Mouse (Mus musculus): ENCODE results near the gene Prim1. TPM values are rescaled to one million over a fixed set of nuclear protein-coding genes. Genes with fewer than 3 reads are reported as not detected.

The Prim1 gene
- 69.7 and 78.2 TPM in 2 replicates for polyA plus RNA-seq (2011; ENCODE audit: insufficient read depth, insufficient read length, low read depth, missing spikeins)

DNA sequence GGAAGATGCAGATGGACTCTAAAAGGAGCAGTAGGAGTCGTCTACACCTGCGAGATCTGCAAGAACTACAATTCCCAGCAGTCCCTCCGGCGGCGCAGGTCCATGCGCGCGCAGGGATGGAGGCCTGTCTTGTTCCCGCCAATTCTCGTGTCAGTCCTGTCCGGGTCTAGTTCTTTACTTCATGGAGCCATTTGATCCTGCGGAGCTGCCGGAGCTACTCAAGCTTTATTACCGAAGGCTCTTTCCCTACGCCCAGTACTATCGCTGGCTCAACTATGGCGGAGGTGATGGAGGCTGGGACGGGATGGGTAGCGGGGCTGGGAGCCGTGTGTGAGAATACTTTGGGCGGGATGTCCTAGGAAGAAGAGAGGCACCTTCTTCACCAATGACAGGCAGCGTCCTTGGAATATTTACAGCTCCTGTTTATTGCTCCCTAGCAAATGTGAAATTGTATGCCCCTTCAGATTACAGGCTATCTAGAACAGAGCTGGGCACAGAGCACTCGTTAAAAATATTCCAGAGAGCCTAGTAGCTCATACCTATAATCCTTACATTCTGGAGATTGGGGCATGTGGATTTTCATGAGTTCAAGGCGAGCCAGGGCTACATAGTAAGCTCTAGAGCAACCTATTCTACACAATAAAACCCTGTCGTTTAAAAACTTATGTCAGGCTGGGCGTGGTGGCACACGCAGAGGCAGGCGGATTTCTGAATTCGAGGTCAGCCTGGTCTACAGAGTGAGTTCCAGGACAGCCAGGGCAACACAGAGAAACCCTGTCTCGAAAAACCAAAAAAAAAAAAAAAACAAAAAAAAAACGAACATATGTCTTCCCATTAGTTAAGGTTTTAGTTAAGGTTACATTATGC is at the start of gene Prim1:
Prim1 (plus strand) TSS at position 101 of the 867 bp plus-strand sequence.
- peak within 1 kb of the TSS; percentile 65 for H3K9ac ChIP-seq (ENCODE audit: low read depth, poor library complexity, severe bottlenecking)
- no peak within 1 kb of the TSS for H3K27ac ChIP-seq (ENCODE audit: insufficient read depth, low read length)
- no peak for TF ChIP-seq CTCF (IDR thresholded peaks at IDR 0.05; ENCODE audit: low read depth, low read length)
- no peak for TF ChIP-seq POLR2A (IDR thresholded peaks at IDR 0.05; ENCODE audit: insufficient read depth, low read length)
- no peak for TF ChIP-seq EP300 (IDR thresholded peaks at IDR 0.05; ENCODE audit: insufficient read depth, low read depth, low read length)
- peak within 1 kb of the TSS; percentile 96 for H3K4me3 ChIP-seq (ENCODE audit: low read depth, low read length)
- peaks cover 8% of the 10 kb centered on the region for H3K36me3 ChIP-seq (ENCODE audit: control insufficient read depth, insufficient read depth, low read length, poor library complexity, severe bottlenecking)
- H3K4me1 ChIP-seq (ENCODE audit: control insufficient read depth, insufficient read depth, low read length): no peaks in the 10 kb centered on the region
- no peaks in the 10 kb centered on the region for H3K27me3 ChIP-seq (ENCODE audit: control insufficient read depth, insufficient read depth, low read length, poor library complexity, severe bottlenecking)
- no peaks in the 10 kb centered on the region for H3K9me3 ChIP-seq (replicated peaks; ENCODE audit: control insufficient read depth, insufficient read depth, low read length, poor library complexity, severe bottlenecking)

DNA sequence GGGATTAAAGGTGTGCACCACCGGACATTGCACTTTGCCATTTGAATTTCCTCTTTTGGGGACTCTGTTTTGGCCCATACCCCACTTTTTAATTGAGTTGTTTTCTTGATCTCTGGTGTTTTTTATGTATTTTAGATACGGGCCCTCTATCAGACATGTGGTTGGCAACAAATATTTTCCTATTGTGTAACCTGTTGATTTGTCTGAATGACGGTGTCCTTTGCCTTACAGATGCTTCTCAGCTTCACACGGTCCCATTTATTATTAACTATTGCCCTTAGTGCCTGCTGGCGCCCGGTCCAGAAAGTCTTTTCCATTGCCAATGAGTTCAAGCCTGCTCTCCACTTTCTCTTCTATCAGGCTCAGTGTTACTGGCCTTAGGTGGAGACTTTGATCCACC is 48.5 kb upstream of the Prim1 start:
- Histone ChIP-seq H3K9ac (ENCODE audit: low read depth, poor library complexity, severe bottlenecking) (no peak overlapping the region), H3K4me1 (ENCODE audit: control insufficient read depth, insufficient read depth, low read length) (no peaks in the 10 kb centered on the region), H3K36me3 (ENCODE audit: control insufficient read depth, insufficient read depth, low read length, poor library complexity, severe bottlenecking) (no peaks in the 10 kb centered on the region), H3K27ac (ENCODE audit: insufficient read depth, low read length) (no peak overlapping the region), H3K4me3 (ENCODE audit: low read depth, low read length) (no peak overlapping the region), H3K9me3 (replicated peaks; ENCODE audit: control insufficient read depth, insufficient read depth, low read length, poor library complexity, severe bottlenecking) (peaks cover 15% of the 10 kb centered on the region; the same call in 1 of the 2 replicates), H3K27me3 (ENCODE audit: control insufficient read depth, insufficient read depth, low read length, poor library complexity, severe bottlenecking) (no peaks in the 10 kb centered on the region)
- TF ChIP-seq CTCF (IDR thresholded peaks at IDR 0.05; ENCODE audit: low read depth, low read length) (no peak), POLR2A (IDR thresholded peaks at IDR 0.05; ENCODE audit: insufficient read depth, low read length) (no peak), EP300 (IDR thresholded peaks at IDR 0.05; ENCODE audit: insufficient read depth, low read depth, low read length) (no peak)

- Histone ChIP-seq H3K4me3 (ENCODE audit: low read depth, low read length) (no peak overlapping the region), H3K27ac (ENCODE audit: insufficient read depth, low read length) (no peak overlapping the region), H3K36me3 (ENCODE audit: control insufficient read depth, insufficient read depth, low read length, poor library complexity, severe bottlenecking) (no peaks in the 10 kb centered on the region), H3K4me1 (ENCODE audit: control insufficient read depth, insufficient read depth, low read length) (no peaks in the 10 kb centered on the region), H3K27me3 (ENCODE audit: control insufficient read depth, insufficient read depth, low read length, poor library complexity, severe bottlenecking) (no peaks in the 10 kb centered on the region), H3K9ac (ENCODE audit: low read depth, poor library complexity, severe bottlenecking) (no peak overlapping the region), H3K9me3 (replicated peaks; ENCODE audit: control insufficient read depth, insufficient read depth, low read length, poor library complexity, severe bottlenecking) (0 out of 2 replicates have a peak, but pooled peaks cover under 1% of the 10 kb centered on the region)
- TF ChIP-seq CTCF (IDR thresholded peaks at IDR 0.05; ENCODE audit: low read depth, low read length) (no peak), POLR2A (IDR thresholded peaks at IDR 0.05; ENCODE audit: insufficient read depth, low read length) (no peak), EP300 (IDR thresholded peaks at IDR 0.05; ENCODE audit: insufficient read depth, low read depth, low read length) (no peak)
Measured at GRCm38 (mm10) chr10:127969820-127970219, 45.1 kb upstream of the Prim1 start.

- Histone ChIP-seq H3K9ac (ENCODE audit: low read depth, poor library complexity, severe bottlenecking) (no peak overlapping the region), H3K4me3 (ENCODE audit: low read depth, low read length) (no peak overlapping the region), H3K4me1 (ENCODE audit: control insufficient read depth, insufficient read depth, low read length) (no peaks in the 10 kb centered on the region), H3K36me3 (ENCODE audit: control insufficient read depth, insufficient read depth, low read length, poor library complexity, severe bottlenecking) (no peaks in the 10 kb centered on the region), H3K9me3 (replicated peaks; ENCODE audit: control insufficient read depth, insufficient read depth, low read length, poor library complexity, severe bottlenecking) (no peaks in the 10 kb centered on the region), H3K27me3 (ENCODE audit: control insufficient read depth, insufficient read depth, low read length, poor library complexity, severe bottlenecking) (no peaks in the 10 kb centered on the region), H3K27ac (ENCODE audit: insufficient read depth, low read length) (no peak overlapping the region)
- TF ChIP-seq CTCF (IDR thresholded peaks at IDR 0.05; ENCODE audit: low read depth, low read length) (no peak), POLR2A (IDR thresholded peaks at IDR 0.05; ENCODE audit: insufficient read depth, low read length) (no peak), EP300 (IDR thresholded peaks at IDR 0.05; ENCODE audit: insufficient read depth, low read depth, low read length) (no peak)
Measured at GRCm38 (mm10) chr10:127970359-127970831, 44.6 kb upstream of the Prim1 start.

DNA sequence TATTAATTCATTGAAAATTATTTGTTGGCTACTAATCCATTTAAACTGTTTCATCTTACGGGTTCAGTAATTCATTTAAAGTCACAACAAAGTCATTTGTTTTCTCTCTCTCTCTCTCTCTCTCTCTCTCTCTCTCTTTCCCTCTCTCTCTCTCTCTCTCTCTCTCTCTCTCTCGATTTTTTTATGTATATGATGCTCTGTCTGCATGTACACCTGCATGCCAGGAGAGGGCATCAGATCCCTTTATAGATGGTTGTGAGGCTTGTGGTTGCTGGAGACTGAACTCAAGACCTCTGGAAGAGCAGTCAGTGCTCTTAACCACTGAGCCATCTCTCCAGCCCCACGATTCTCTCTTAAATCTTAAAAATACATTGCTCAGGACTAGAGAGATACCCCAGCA is 43.8 kb upstream of the Prim1 start:
- Histone ChIP-seq H3K36me3 (ENCODE audit: control insufficient read depth, insufficient read depth, low read length, poor library complexity, severe bottlenecking) (no peaks in the 10 kb centered on the region), H3K4me1 (ENCODE audit: control insufficient read depth, insufficient read depth, low read length) (no peaks in the 10 kb centered on the region), H3K4me3 (ENCODE audit: low read depth, low read length) (no peak overlapping the region), H3K9me3 (replicated peaks; ENCODE audit: control insufficient read depth, insufficient read depth, low read length, poor library complexity, severe bottlenecking) (no peaks in the 10 kb centered on the region), H3K27me3 (ENCODE audit: control insufficient read depth, insufficient read depth, low read length, poor library complexity, severe bottlenecking) (no peaks in the 10 kb centered on the region), H3K9ac (ENCODE audit: low read depth, poor library complexity, severe bottlenecking) (no peak overlapping the region), H3K27ac (ENCODE audit: insufficient read depth, low read length) (no peak overlapping the region)
- TF ChIP-seq POLR2A (IDR thresholded peaks at IDR 0.05; ENCODE audit: insufficient read depth, low read length): no peak

DNA sequence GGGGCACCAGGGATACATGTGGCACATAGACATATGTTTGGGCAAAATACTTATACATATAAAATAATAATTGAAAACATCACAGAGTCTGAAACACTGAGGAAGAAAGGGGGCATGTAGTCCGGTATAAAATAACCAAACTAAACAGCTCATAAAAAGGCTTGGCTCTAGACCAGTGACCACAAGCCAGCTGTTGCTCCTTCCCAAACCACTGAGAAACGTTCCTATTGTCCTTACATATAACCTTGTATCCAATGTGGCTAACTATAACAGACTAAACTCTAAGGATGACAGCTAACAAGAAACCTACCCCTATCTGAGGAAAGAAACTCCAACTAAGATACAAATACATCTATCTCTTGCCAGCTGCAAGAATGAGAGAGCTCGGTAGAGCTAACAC is 40.9 kb upstream of the Prim1 start:
- Histone ChIP-seq H3K9me3 (replicated peaks; ENCODE audit: control insufficient read depth, insufficient read depth, low read length, poor library complexity, severe bottlenecking) (no peaks in the 10 kb centered on the region), H3K9ac (ENCODE audit: low read depth, poor library complexity, severe bottlenecking) (no peak overlapping the region), H3K36me3 (ENCODE audit: control insufficient read depth, insufficient read depth, low read length, poor library complexity, severe bottlenecking) (no peaks in the 10 kb centered on the region), H3K4me3 (ENCODE audit: low read depth, low read length) (no peak overlapping the region), H3K27me3 (ENCODE audit: control insufficient read depth, insufficient read depth, low read length, poor library complexity, severe bottlenecking) (no peaks in the 10 kb centered on the region), H3K4me1 (ENCODE audit: control insufficient read depth, insufficient read depth, low read length) (no peaks in the 10 kb centered on the region), H3K27ac (ENCODE audit: insufficient read depth, low read length) (no peak overlapping the region)
- TF ChIP-seq POLR2A (IDR thresholded peaks at IDR 0.05; ENCODE audit: insufficient read depth, low read length) (no peak), EP300 (IDR thresholded peaks at IDR 0.05; ENCODE audit: insufficient read depth, low read depth, low read length) (no peak), CTCF (IDR thresholded peaks at IDR 0.05; ENCODE audit: low read depth, low read length) (no peak)
